Mouse (Mus musculus) lung, postnatal 0 days (tissue): ENCODE results near the gene Ly86. TPM values are rescaled to one million over a fixed set of nuclear protein-coding genes. Genes with fewer than 3 reads are reported as not detected.

Source experiments
- ATAC-seq: fragments of 200-750 bp; cut with Nextera tagmentation; 2 replicates; pipeline ENCODE4 v1.8.0; 2017; ENCODE audit warnings: moderate library complexity
- DNase-seq: peaks from one replicate; pipeline ENCODE4 v3.0.0-alpha.2; 2016; ENCODE audit warnings: low spot score
- H3K27ac ChIP-seq: fragments of 300-500 bp; sonication (generic); 2 replicates; pipeline ENCODE4 v1.5.1; 2014; ENCODE audit warnings: antibody characterized with exemption, mild to moderate bottlenecking, low read length, mixed read lengths
- H3K27me3 ChIP-seq: fragments of 300-500 bp; sonication (generic); replicated peaks from 2 replicates; pipeline ENCODE4 v1.6.1; 2014; ENCODE audit warnings: low read length, mixed read lengths; ENCODE audit not compliant: insufficient read depth
- H3K36me3 ChIP-seq: fragments of 300-500 bp; sonication (generic); 2 replicates; pipeline ENCODE4 v1.6.1; 2014; ENCODE audit warnings: low read length, mixed read lengths; ENCODE audit not compliant: insufficient read depth
- H3K4me1 ChIP-seq: fragments of 300-500 bp; sonication (generic); 2 replicates; pipeline ENCODE4 v1.6.1; 2014; ENCODE audit warnings: antibody characterized with exemption, low read depth, low read length, mixed read lengths; ENCODE audit not compliant: insufficient read depth
- H3K4me2 ChIP-seq: fragments of 300-500 bp; sonication (generic); replicated peaks from 2 replicates; pipeline ENCODE4 v1.6.1; 2014; ENCODE audit warnings: low read depth, mild to moderate bottlenecking, low read length, moderate library complexity, mixed read lengths
- H3K4me3 ChIP-seq: fragments of 300-500 bp; sonication (generic); 2 replicates; pipeline ENCODE4 v1.5.1; 2014; ENCODE audit warnings: low read depth, low read length
- H3K9ac ChIP-seq: fragments of 300-500 bp; sonication (generic); replicated peaks from 2 replicates; pipeline ENCODE4 v1.6.1; 2014; ENCODE audit warnings: low read depth, mild to moderate bottlenecking
- H3K9me3 ChIP-seq: fragments of 300-500 bp; sonication (generic); 2 replicates; pipeline ENCODE4 v1.6.1; 2016; ENCODE audit warnings: low read length, mixed read lengths
- CTCF ChIP-seq: IDR thresholded peaks from 2 replicates; pipeline ENCODE4 v1.5.1; 2016; ENCODE audit warnings: antibody characterized with exemption, mild to moderate bottlenecking
- EP300 ChIP-seq: IDR thresholded peaks from 2 replicates; pipeline ENCODE4 v1.6.1; 2016; ENCODE audit warnings: antibody characterized with exemption, mild to moderate bottlenecking, control low read depth
- WGBS: fragments of 180-500 bp; shearing (Covaris S2); extraction: QIAGEN DNeasy Blood & Tissue Kit; methylation state at CpG from one replicate; pipeline ENCODE4 v1.1.7; 2014; 5-methylcytosine and 5-hydroxymethylcytosine counted together
- polyA plus RNA-seq: library from polyadenylated mRNA; unstranded; fragments of >200 nt; fragmentation: Nextera tagmentation; extraction: Ambion mirVana; gene quantifications from 2 replicates; pipeline ENCODE4 v1.2.1, GENCODE M21; 2015

The Ly86 gene
- polyA plus RNA-seq, 1 experiment from 2014 or later: 13.8 TPM

GRCm38 (mm10) chr13:37442058-37442457, 97.0 kb downstream of the Ly86 start:
- H3K9ac ChIP-seq: no peak overlapping the region
- no peak overlapping the region for H3K4me2 ChIP-seq
- peak overlapping the region; percentile 87 for H3K27ac ChIP-seq
- H3K9me3 ChIP-seq: no peaks in the 10 kb centered on the region
- no peaks in the 10 kb centered on the region for H3K36me3 ChIP-seq
- WGBS: 9% methylated on average over 4 of the region's 4 CpGs
- H3K27me3 ChIP-seq: no peaks in the 10 kb centered on the region
- TF ChIP-seq CTCF (no peak), EP300 (no peak)
- H3K4me3 ChIP-seq: no peak overlapping the region
- peaks cover 18% of the 10 kb centered on the region; the same call in 1 of the 2 replicates for H3K4me1 ChIP-seq
- ATAC-seq: no peak
- peak; percentile 46 for DNase-seq

DNA sequence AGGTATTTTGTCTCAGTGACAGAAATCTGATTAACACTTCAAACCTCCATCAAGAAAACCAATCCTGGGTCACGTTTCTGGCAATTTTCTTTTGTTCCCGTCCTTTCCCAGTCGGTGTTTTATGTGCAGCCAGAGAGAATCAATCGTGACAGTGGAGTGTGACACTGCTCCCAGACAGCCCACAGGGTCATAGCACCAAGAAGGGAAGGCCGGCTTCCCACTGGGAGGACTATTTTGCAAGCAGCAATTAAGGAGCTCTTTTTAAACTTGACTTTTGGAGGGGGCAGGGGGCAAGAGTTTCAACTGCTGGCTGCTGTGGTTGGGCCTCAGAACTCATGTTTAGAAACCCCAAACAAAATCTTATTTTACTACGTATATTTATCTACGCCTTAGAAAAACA, 97.5 kb downstream of the Ly86 start:
- Histone ChIP-seq H3K27me3 (no peaks in the 10 kb centered on the region), H3K9ac (no peak overlapping the region), H3K27ac (peak overlapping the region; percentile 87), H3K4me3 (no peak overlapping the region), H3K4me2 (no peak overlapping the region), H3K36me3 (no peaks in the 10 kb centered on the region), H3K4me1 (peaks cover 18% of the 10 kb centered on the region; the same call in 1 of the 2 replicates), H3K9me3 (no peaks in the 10 kb centered on the region)
- peak; percentile 48 for ATAC-seq
- DNase-seq: peak; percentile 85
- WGBS: 33% methylated on average over 7 of the region's 7 CpGs
- TF ChIP-seq CTCF: no peak
- no peak; the same call in 1 of the 2 replicates for TF ChIP-seq EP300

DNA sequence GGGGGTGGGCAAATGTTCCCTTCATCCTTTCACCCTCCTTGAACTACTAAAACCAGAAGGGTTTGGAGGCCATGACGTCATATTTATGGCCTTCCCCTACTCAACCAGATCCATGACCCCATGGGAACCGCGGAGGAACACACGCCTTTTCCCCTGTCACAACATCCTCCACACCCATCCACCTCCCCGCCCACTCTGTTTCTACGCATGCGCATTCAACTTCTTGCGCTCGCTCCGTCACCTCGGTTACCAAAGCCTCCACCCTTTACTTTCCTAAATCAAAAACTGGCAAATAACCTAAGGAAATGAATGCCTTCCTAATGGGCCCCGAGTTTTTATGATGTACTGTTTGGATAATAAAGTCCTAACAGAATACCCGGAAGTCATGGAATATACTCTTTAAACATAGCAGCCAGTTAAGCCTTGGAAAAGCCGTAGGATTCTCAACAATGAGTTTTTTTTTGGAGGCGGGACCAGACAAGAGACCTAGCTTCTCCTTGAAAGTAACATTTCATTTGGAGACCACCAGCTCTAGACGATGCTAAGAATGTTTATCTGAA, 101.8 kb downstream of the Ly86 start:
- peak; percentile 91 for TF ChIP-seq EP300
- no peak for TF ChIP-seq CTCF
- DNase-seq (peak; percentile 80), ATAC-seq (peak; percentile 78)
- Histone ChIP-seq H3K27me3 (no peaks in the 10 kb centered on the region), H3K4me2 (no peak overlapping the region), H3K36me3 (no peaks in the 10 kb centered on the region), H3K27ac (peak overlapping the region; percentile 62; the same call in 1 of the 2 replicates), H3K4me3 (no peak overlapping the region), H3K9ac (no peak overlapping the region), H3K4me1 (no peaks in the 10 kb centered on the region; the same call in 1 of the 2 replicates), H3K9me3 (no peaks in the 10 kb centered on the region)
- 66% methylated on average over 16 of the region's 16 CpGs for WGBS

- ATAC-seq: no peak
- peaks cover 17% of the 10 kb centered on the region; the same call in 1 of the 2 replicates for H3K4me1 ChIP-seq
- no peaks in the 10 kb centered on the region for H3K36me3 ChIP-seq
- TF ChIP-seq CTCF: no peak
- no peak for TF ChIP-seq EP300
- DNase-seq: no peak
- WGBS: 82% methylated on average over 5 of the region's 5 CpGs
- peak overlapping the region; percentile 91 for H3K27ac ChIP-seq
- no peak overlapping the region for H3K9ac ChIP-seq
- no peaks in the 10 kb centered on the region for H3K9me3 ChIP-seq
- H3K27me3 ChIP-seq: no peaks in the 10 kb centered on the region
- H3K4me3 ChIP-seq: no peak overlapping the region
- H3K4me2 ChIP-seq: no peak overlapping the region
Measured at GRCm38 (mm10) chr13:37451021-37451420, 106.0 kb downstream of the Ly86 start.

DNA sequence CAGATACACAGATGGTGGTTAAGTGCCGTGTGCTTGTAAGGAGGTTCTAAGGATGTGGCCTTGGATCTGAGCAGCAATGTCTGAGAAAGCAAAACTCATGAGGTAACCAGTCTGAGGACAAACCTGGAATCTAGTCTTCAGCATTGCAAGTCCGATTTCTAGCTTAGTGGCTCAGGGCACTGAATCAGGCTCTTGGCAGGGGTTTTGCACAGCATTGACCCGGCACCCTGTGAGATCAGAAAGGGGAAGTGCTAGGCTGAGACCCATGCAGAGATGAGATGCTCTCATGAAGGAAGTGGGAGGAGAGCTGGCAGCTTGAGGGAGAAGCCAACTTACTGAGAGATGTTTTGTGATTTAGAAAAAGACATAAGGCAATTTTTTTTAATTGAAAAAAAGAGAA, 106.5 kb downstream of the Ly86 start:
- DNase-seq: peak; percentile 88
- Histone ChIP-seq H3K27me3 (no peaks in the 10 kb centered on the region), H3K36me3 (no peaks in the 10 kb centered on the region), H3K9me3 (no peaks in the 10 kb centered on the region), H3K9ac (no peak overlapping the region), H3K4me3 (no peak overlapping the region), H3K27ac (peak overlapping the region; percentile 91), H3K4me2 (no peak overlapping the region), H3K4me1 (peaks cover 17% of the 10 kb centered on the region; the same call in 1 of the 2 replicates)
- peak; percentile 43 for ATAC-seq
- WGBS: 39% methylated on average over 3 of the region's 3 CpGs
- TF ChIP-seq EP300 (0 out of 2 replicates have a peak, but pooled peaks have one; percentile 56), CTCF (no peak)

- Histone ChIP-seq H3K9me3 (no peaks in the 10 kb centered on the region), H3K4me1 (peaks cover 17% of the 10 kb centered on the region; the same call in 1 of the 2 replicates), H3K4me2 (peak overlapping the region; percentile 50), H3K4me3 (no peak overlapping the region), H3K9ac (peak overlapping the region; percentile 13; the same call in 1 of the 2 replicates), H3K36me3 (no peaks in the 10 kb centered on the region), H3K27ac (peak overlapping the region; percentile 91), H3K27me3 (no peaks in the 10 kb centered on the region)
- DNase-seq (peak; percentile 92), ATAC-seq (peak; percentile 62)
- TF ChIP-seq CTCF (peak; percentile 54), EP300 (no peak)
- 3% methylated on average over 22 of the region's 22 CpGs for WGBS
Measured at GRCm38 (mm10) chr13:37452022-37452941, 107.3 kb downstream of the Ly86 start.
